Mouse (Mus musculus) bone marrow macrophage, adult 2 months (primary cell): Measurements from ENCODE around the gene Tmc8. TPM values are rescaled to one million over a fixed set of nuclear protein-coding genes. Genes with fewer than 3 reads are reported as not detected.

Experiments used
- H3K27ac ChIP-seq: 2 replicates; pipeline ENCODE4 v1.5.1; 2012; ENCODE audit warnings: low read depth, low read length; ENCODE audit not compliant: insufficient read depth
- H3K4me1 ChIP-seq: 2 replicates; pipeline ENCODE4 v1.6.1; 2012; ENCODE audit warnings: low read length; ENCODE audit not compliant: control insufficient read depth, insufficient read depth
- H3K4me3 ChIP-seq: 2 replicates; pipeline ENCODE4 v1.5.1; 2012; ENCODE audit warnings: mild to moderate bottlenecking, low read length, moderate library complexity; ENCODE audit not compliant: insufficient read depth
- CTCF ChIP-seq: IDR thresholded peaks from 2 replicates; pipeline ENCODE4 v1.5.1; 2012; ENCODE audit warnings: low read depth, mild to moderate bottlenecking, low read length, moderate library complexity
- POLR2A ChIP-seq: IDR thresholded peaks from 2 replicates; pipeline ENCODE4 v1.6.1; 2012; ENCODE audit warnings: mild to moderate bottlenecking, low read depth, low read length, borderline replicate concordance
- polyA plus RNA-seq: library from polyadenylated mRNA; stranded (reverse); fragments of >200 nt; gene quantifications from 2 replicates; pipeline ENCODE4 v1.2.4, GENCODE M21; 2012; ENCODE audit not compliant: missing spikeins, insufficient read depth, insufficient read length

The Tmc8 gene
- polyA plus RNA-seq, 1 experiment: 2.7 TPM

- H3K4me3 ChIP-seq: no peak overlapping the region
- peaks cover 38% of the 10 kb centered on the region for H3K4me1 ChIP-seq
- no peak overlapping the region for H3K27ac ChIP-seq
- no peak for TF ChIP-seq POLR2A
These were observed 41.5 kb downstream of the Tmc8 start for GRCm38 (mm10) chr11:117823411-117823810.

DNA sequence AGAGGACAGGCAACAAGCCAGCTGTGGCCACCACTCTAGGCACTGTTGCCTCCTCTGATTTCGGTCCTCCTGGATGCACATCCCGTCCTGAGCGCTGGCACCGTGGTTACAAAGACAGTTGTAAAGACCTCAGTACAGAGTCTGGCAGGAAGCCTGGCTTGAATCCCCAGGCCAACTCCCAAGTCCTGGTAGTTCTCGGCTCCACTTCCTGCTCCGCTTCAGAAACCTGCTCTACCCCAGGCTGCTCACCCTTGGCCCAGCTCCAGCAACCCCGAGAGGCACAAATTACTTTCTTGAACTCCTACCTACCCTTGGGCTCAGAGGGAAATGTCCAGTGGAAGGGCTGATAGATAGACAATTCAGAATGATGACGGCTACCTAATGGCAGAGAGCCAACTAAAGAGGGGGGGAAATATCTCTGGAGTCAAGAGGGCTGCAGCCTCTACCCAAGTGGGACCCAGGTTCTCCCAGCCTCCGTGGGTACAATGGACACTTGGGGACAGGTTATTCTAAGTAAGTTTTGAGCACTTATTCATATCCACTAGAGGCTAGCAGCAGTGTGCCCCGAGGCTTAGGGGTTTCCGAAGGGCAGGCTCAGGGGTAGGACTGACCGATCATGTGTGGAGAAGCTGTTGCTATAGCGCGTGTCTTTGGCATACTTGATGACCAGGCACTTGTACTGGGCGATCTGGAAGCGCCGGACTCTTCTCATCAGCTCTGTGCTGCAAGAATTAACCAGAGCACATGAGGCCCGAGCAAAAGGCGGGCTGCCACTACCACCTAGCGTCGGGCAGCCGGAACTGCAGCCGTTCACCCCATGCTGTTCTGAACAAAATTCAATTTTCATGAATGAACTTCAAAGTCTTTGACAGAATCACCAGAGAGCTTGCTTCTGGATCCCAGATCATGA, 42.4 kb downstream of the Tmc8 start:
- TF ChIP-seq CTCF: peak; percentile 51
- no peak for TF ChIP-seq POLR2A
- H3K4me1 ChIP-seq: peaks cover 44% of the 10 kb centered on the region
- H3K4me3 ChIP-seq: peak overlapping the region; percentile 58
- peak overlapping the region; percentile 81 for H3K27ac ChIP-seq

GRCm38 (mm10) chr11:117825333-117826101, 43.6 kb downstream of the Tmc8 start, which contains the start of the genes Afmid and Tk1:
TSS of gene Afmid (plus strand) at chr11:117825924.
TSS of gene Tk1 (minus strand) at chr11:117826092.
- no peak for TF ChIP-seq POLR2A
- no peak for TF ChIP-seq CTCF
- H3K4me1 ChIP-seq: peaks cover 54% of the 10 kb centered on the region
- peak within 1 kb of the TSS; percentile 58 for H3K4me3 ChIP-seq
- H3K27ac ChIP-seq: peak within 1 kb of the TSS; percentile 82

DNA sequence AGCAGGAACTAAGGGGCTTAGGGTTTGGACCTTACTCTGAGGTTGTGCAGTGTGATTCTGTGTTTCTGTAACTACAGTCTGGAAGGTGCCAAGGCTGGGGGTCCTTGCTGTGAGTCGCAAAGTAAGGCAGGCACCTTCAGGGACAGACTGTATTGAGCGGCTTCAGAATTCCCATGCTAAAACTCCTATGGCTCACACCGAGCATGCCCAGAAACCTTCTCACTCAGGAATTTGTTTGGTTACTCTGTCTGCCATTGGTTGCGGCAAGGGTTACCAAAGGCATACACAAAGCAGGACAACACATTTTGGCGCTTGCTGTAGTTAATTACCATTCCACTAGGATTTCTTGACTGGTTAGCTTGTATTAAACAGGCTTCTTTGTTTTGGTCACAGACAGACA, 44.3 kb downstream of the Tmc8 start:
- H3K4me1 ChIP-seq: peaks cover 57% of the 10 kb centered on the region
- H3K27ac ChIP-seq: peak overlapping the region; percentile 51
- H3K4me3 ChIP-seq: peak overlapping the region; percentile 42
- TF ChIP-seq POLR2A (no peak), CTCF (no peak)

DNA sequence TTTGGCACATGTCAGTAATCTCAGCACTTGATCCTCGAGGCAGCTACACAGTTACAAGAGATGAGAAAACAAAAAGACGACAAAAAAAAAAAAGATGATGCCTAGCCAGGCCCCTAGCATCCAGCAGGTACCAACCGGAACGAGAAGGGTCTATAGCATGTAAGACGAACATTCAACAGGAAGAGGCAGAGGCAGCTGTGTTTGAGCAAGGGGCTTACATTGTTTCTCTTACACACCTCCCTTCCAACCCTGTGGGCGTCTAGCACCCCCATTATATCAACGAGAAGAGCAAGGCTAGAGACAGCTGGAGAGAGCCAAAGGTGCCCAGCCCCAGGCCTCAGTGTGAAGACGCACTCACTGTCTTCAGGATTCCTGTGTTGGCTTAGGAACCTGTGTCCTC, 45.0 kb downstream of the Tmc8 start:
- peak overlapping the region; percentile 82 for H3K27ac ChIP-seq
- H3K4me1 ChIP-seq: peaks cover 63% of the 10 kb centered on the region
- no peak for TF ChIP-seq POLR2A
- TF ChIP-seq CTCF: no peak
- H3K4me3 ChIP-seq: peak overlapping the region; percentile 29; the same call in 1 of the 2 replicates

DNA sequence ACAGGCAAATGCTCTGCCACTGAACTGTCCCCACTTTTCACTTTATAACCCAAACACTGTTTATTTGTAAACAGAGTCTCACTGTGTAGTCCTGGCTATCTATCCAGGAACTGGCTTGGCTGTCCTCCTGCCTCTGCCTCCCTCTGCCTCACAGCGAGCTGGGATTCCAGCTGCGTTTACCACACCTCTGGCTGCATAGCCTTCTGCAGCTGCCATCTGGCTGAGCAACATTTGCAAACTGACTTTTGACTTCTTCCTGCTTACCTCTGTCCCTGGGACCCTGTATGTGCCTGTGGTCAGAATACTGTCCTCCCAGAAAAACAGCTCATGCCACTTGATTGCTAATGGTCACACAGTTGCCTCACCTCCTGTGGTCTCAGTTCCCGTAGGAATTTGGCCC, 45.5 kb downstream of the Tmc8 start:
- Histone ChIP-seq H3K4me3 (peak overlapping the region; percentile 29), H3K27ac (peak overlapping the region; percentile 82), H3K4me1 (peaks cover 64% of the 10 kb centered on the region)
- no peak for TF ChIP-seq POLR2A
- no peak for TF ChIP-seq CTCF

DNA sequence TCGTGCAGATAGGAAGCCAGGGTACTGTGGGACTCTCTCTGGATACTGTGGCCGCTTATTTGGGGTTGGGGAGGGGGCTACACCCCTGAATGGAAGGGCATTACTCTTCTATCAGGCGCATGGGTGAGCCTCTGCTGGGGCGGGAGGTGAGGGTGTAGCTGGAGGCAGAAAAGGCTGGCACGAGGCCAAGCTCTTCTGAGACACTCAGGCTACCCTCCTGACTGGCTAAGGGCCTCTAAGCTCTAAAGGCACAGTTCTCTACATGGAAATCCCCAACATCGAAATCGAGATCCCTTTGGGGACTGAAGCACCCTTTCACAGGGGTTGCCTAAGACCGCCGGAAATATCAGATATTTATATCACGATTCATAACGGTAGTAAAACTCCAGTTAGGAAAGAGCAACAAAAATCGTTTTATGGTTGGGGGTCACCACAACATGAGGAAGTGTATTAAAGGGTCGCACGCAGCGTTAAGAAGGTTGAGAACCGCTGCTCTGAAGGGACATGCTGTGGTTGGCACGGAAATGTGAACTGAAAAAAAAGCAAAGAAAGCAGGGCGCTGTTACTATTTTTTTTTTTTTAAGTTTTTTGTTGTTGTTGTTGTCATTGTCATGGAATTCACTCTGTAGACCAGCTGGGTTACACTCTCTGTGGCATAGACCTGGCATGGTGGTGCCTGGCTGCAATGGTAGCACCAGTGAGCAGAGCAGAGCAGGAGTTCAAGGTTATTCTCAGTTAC, 46.4 kb downstream of the Tmc8 start:
- H3K27ac ChIP-seq: peak overlapping the region; percentile 82
- H3K4me1 ChIP-seq: peaks cover 66% of the 10 kb centered on the region
- no peak for TF ChIP-seq CTCF
- no peak for TF ChIP-seq POLR2A
- peak overlapping the region; percentile 29 for H3K4me3 ChIP-seq

- H3K4me3 ChIP-seq: no peak overlapping the region
- TF ChIP-seq POLR2A: no peak
- TF ChIP-seq CTCF: no peak
- peaks cover 59% of the 10 kb centered on the region for H3K4me1 ChIP-seq
- H3K27ac ChIP-seq: peak overlapping the region; percentile 82
These were observed 47.2 kb downstream of the Tmc8 start for GRCm38 (mm10) chr11:117828888-117829604.
